Mouse (Mus musculus): ENCODE data around the gene Nemp1.

- no peak for TF ChIP-seq ZC3H11A (IDR thresholded peaks at IDR 0.05; ENCODE audit: borderline replicate concordance, low read depth, low read length)
- no peak for TF ChIP-seq ZNF384 (IDR thresholded peaks at IDR 0.05; ENCODE audit: low read depth, low read length)
- TF ChIP-seq MAFK (IDR thresholded peaks at IDR 0.05; ENCODE audit: insufficient read depth, low read depth, low read length) = no peak
- no peak for TF ChIP-seq HCFC1 (IDR thresholded peaks at IDR 0.05; ENCODE audit: borderline replicate concordance, insufficient read depth, low read length)
These were observed 780 bp downstream of the Nemp1 start for GRCm38 (mm10) chr10:127667269-127668092.
